Mouse (Mus musculus): ENCODE measurements around the gene Slc43a2. TPM values are rescaled to one million over a fixed set of nuclear protein-coding genes. Genes with fewer than 3 reads are reported as not detected.
A peak's percentile ranks its signal among the peaks of the same experiment; 100 is the strongest.

The Slc43a2 gene
- polyA plus RNA-seq, 1 experiment from 2014 or later, result 6.4 TPM

- ATAC-seq (ENCODE audit: insufficient read depth), result no peak
- peaks cover 9% of the 10 kb centered on the region for H3K4me1 ChIP-seq (ENCODE audit: insufficient read depth)
- no peak overlapping the region for H3K27ac ChIP-seq (ENCODE audit: low read depth)
- no peaks in the 10 kb centered on the region for H3K27me3 ChIP-seq (ENCODE audit: insufficient read depth, low read length)
- H3K9me3 ChIP-seq (ENCODE audit: low read depth, low read length), result no peaks in the 10 kb centered on the region
- TF ChIP-seq CTCF (IDR thresholded peaks at IDR 0.05; ENCODE audit: low read depth), result no peak
- no peak overlapping the region for H3K9ac ChIP-seq
- no peak overlapping the region for H3K4me2 ChIP-seq
- no peaks in the 10 kb centered on the region for H3K36me3 ChIP-seq (ENCODE audit: insufficient read depth)
- 80% methylated on average over 5 of the region's 5 CpGs for WGBS
- no peak for DNase-seq
- no peak overlapping the region for H3K4me3 ChIP-seq (ENCODE audit: low read depth, low read length)
Observed at GRCm38 (mm10) chr11:75586963-75587362, 55.5 kb downstream of the Slc43a2 start.

GRCm38 (mm10) chr11:75587493-75588284 is 56.2 kb downstream of the Slc43a2 start, which contains the start of gene Pitpna:
Gene Pitpna, plus strand, starts transcription at chr11:75588097.
- Histone ChIP-seq H3K9me3 (ENCODE audit: low read depth, low read length) (no peaks in the 10 kb centered on the region), H3K36me3 (ENCODE audit: insufficient read depth) (peaks cover 5% of the 10 kb centered on the region), H3K27me3 (ENCODE audit: insufficient read depth, low read length) (no peaks in the 10 kb centered on the region), H3K4me3 (ENCODE audit: low read depth, low read length) (peak within 1 kb of the TSS; percentile 88), H3K4me1 (ENCODE audit: insufficient read depth) (peaks cover 9% of the 10 kb centered on the region), H3K4me2 (peak within 1 kb of the TSS; percentile 92), H3K9ac (peak within 1 kb of the TSS; percentile 82), H3K27ac (ENCODE audit: low read depth) (peak within 1 kb of the TSS; percentile 65)
- ATAC-seq (ENCODE audit: insufficient read depth) (peak; percentile 94), DNase-seq (peak; percentile 98)
- WGBS, result 4% methylated on average over 49 of the region's 49 CpGs
- no peak for TF ChIP-seq CTCF (IDR thresholded peaks at IDR 0.05; ENCODE audit: low read depth)

- under 1% methylated on average over 36 of the region's 37 CpGs for WGBS
- ATAC-seq (ENCODE audit: insufficient read depth) (peak; percentile 84), DNase-seq (peak; percentile 20)
- peaks cover 9% of the 10 kb centered on the region for H3K4me1 ChIP-seq (ENCODE audit: insufficient read depth)
- H3K9ac ChIP-seq, result peak overlapping the region; percentile 82
- peak overlapping the region; percentile 88 for H3K4me3 ChIP-seq (ENCODE audit: low read depth, low read length)
- peak overlapping the region; percentile 65 for H3K27ac ChIP-seq (ENCODE audit: low read depth)
- H3K4me2 ChIP-seq, result peak overlapping the region; percentile 92
- no peaks in the 10 kb centered on the region for H3K9me3 ChIP-seq (ENCODE audit: low read depth, low read length)
- no peak for TF ChIP-seq CTCF (IDR thresholded peaks at IDR 0.05; ENCODE audit: low read depth)
- no peaks in the 10 kb centered on the region for H3K27me3 ChIP-seq (ENCODE audit: insufficient read depth, low read length)
- peaks cover 12% of the 10 kb centered on the region for H3K36me3 ChIP-seq (ENCODE audit: insufficient read depth)
Observed at GRCm38 (mm10) chr11:75588285-75588941, 56.9 kb downstream of the Slc43a2 start.

GRCm38 (mm10) chr11:75592612-75593011 is 61.1 kb downstream of the Slc43a2 start:
- no peak for DNase-seq
- 82% methylated on average over 5 of the region's 5 CpGs for WGBS
- no peak overlapping the region for H3K9ac ChIP-seq
- H3K4me1 ChIP-seq (ENCODE audit: insufficient read depth), result peaks cover 9% of the 10 kb centered on the region
- peaks cover 36% of the 10 kb centered on the region for H3K36me3 ChIP-seq (ENCODE audit: insufficient read depth)
- H3K27ac ChIP-seq (ENCODE audit: low read depth), result no peak overlapping the region
- no peak overlapping the region for H3K4me3 ChIP-seq (ENCODE audit: low read depth, low read length)
- no peak overlapping the region for H3K4me2 ChIP-seq
- ATAC-seq (ENCODE audit: insufficient read depth), result no peak
- H3K9me3 ChIP-seq (ENCODE audit: low read depth, low read length), result no peaks in the 10 kb centered on the region
- TF ChIP-seq CTCF (IDR thresholded peaks at IDR 0.05; ENCODE audit: low read depth), result no peak
- no peaks in the 10 kb centered on the region for H3K27me3 ChIP-seq (ENCODE audit: insufficient read depth, low read length)

GRCm38 (mm10) chr11:75594431-75594830 is 62.9 kb downstream of the Slc43a2 start:
- TF ChIP-seq CTCF (IDR thresholded peaks at IDR 0.05; ENCODE audit: low read depth), result no peak
- Histone ChIP-seq H3K27ac (ENCODE audit: low read depth) (no peak overlapping the region), H3K4me3 (ENCODE audit: low read depth, low read length) (no peak overlapping the region), H3K4me2 (no peak overlapping the region), H3K9ac (no peak overlapping the region), H3K4me1 (ENCODE audit: insufficient read depth) (0 out of 2 replicates have a peak, but pooled peaks cover under 1% of the 10 kb centered on the region), H3K9me3 (ENCODE audit: low read depth, low read length) (no peaks in the 10 kb centered on the region), H3K27me3 (ENCODE audit: insufficient read depth, low read length) (no peaks in the 10 kb centered on the region), H3K36me3 (ENCODE audit: insufficient read depth) (peaks cover 53% of the 10 kb centered on the region)
- ATAC-seq (ENCODE audit: insufficient read depth) (no peak), DNase-seq (no peak)
- WGBS, result 75% methylated on average over 9 of the region's 9 CpGs

- no peak overlapping the region for H3K27ac ChIP-seq (ENCODE audit: low read depth)
- ATAC-seq (ENCODE audit: insufficient read depth) (no peak), DNase-seq (no peak)
- H3K4me2 ChIP-seq, result no peak overlapping the region
- WGBS, result 74% methylated on average over 2 of the region's 2 CpGs
- peaks cover 59% of the 10 kb centered on the region for H3K36me3 ChIP-seq (ENCODE audit: insufficient read depth)
- no peaks in the 10 kb centered on the region for H3K27me3 ChIP-seq (ENCODE audit: insufficient read depth, low read length)
- no peak overlapping the region for H3K4me3 ChIP-seq (ENCODE audit: low read depth, low read length)
- TF ChIP-seq CTCF (IDR thresholded peaks at IDR 0.05; ENCODE audit: low read depth), result no peak
- H3K9ac ChIP-seq, result no peak overlapping the region
- no peaks in the 10 kb centered on the region for H3K4me1 ChIP-seq (ENCODE audit: insufficient read depth)
- no peaks in the 10 kb centered on the region for H3K9me3 ChIP-seq (ENCODE audit: low read depth, low read length)
Observed at GRCm38 (mm10) chr11:75595404-75595803, 63.9 kb downstream of the Slc43a2 start.

- no peak for TF ChIP-seq CTCF (IDR thresholded peaks at IDR 0.05; ENCODE audit: low read depth)
- ATAC-seq (ENCODE audit: insufficient read depth), result no peak
- 78% methylated on average over 7 of the region's 7 CpGs for WGBS
- Histone ChIP-seq H3K27ac (ENCODE audit: low read depth) (no peak overlapping the region), H3K4me3 (ENCODE audit: low read depth, low read length) (no peak overlapping the region), H3K4me1 (ENCODE audit: insufficient read depth) (no peaks in the 10 kb centered on the region), H3K4me2 (no peak overlapping the region), H3K36me3 (ENCODE audit: insufficient read depth) (peaks cover 64% of the 10 kb centered on the region), H3K9ac (no peak overlapping the region), H3K27me3 (ENCODE audit: insufficient read depth, low read length) (no peaks in the 10 kb centered on the region), H3K9me3 (ENCODE audit: low read depth, low read length) (no peaks in the 10 kb centered on the region)
- no peak for DNase-seq
Observed at GRCm38 (mm10) chr11:75595816-75596215, 64.3 kb downstream of the Slc43a2 start.
